Mouse (Mus musculus) hindbrain, embryonic 15.5 days (tissue): ENCODE results near the gene Nos1. TPM values are rescaled to one million over a fixed set of nuclear protein-coding genes. Genes with fewer than 3 reads are reported as not detected.

Experiments used
- ATAC-seq: fragments of 200-750 bp; cut with Nextera tagmentation; 2 replicates; pipeline ENCODE4 v1.8.0; 2017; ENCODE audit warnings: low read depth, moderate number of reproducible peaks, moderate TSS enrichment; ENCODE audit not compliant: low FRiP score
- H3K27ac ChIP-seq: fragments of 300-500 bp; sonication (generic); replicated peaks from 2 replicates; pipeline ENCODE4 v1.5.1; 2015; ENCODE audit warnings: mild to moderate bottlenecking, inconsistent platforms
- H3K27me3 ChIP-seq: fragments of 300-500 bp; sonication (generic); 2 replicates; pipeline ENCODE4 v1.6.1; 2015; ENCODE audit warnings: control low read depth, inconsistent platforms
- H3K36me3 ChIP-seq: fragments of 300-500 bp; sonication (generic); 2 replicates; pipeline ENCODE4 v1.6.1; 2015; ENCODE audit warnings: control low read depth, inconsistent platforms
- H3K4me1 ChIP-seq: fragments of 300-500 bp; sonication (generic); replicated peaks from 2 replicates; pipeline ENCODE4 v1.6.1; 2015; ENCODE audit warnings: control low read depth, inconsistent platforms
- H3K4me2 ChIP-seq: fragments of 300-500 bp; sonication (generic); 2 replicates; pipeline ENCODE4 v1.6.1; 2015; ENCODE audit warnings: moderate library complexity, mild to moderate bottlenecking, inconsistent platforms
- H3K4me3 ChIP-seq: fragments of 300-500 bp; sonication (generic); 2 replicates; pipeline ENCODE4 v1.5.1; 2015; ENCODE audit warnings: mild to moderate bottlenecking, inconsistent platforms
- H3K9ac ChIP-seq: fragments of 300-500 bp; sonication (generic); 2 replicates; pipeline ENCODE4 v1.6.1; 2015; ENCODE audit warnings: inconsistent platforms
- H3K9me3 ChIP-seq: fragments of 300-500 bp; sonication (generic); 2 replicates; pipeline ENCODE4 v1.6.1; 2016; ENCODE audit warnings: control low read depth, inconsistent platforms
- WGBS: fragments of 180-500 bp; shearing (Covaris S2); methylation state at CpG from one replicate; pipeline ENCODE4 v1.1.7; 2015; 5-methylcytosine and 5-hydroxymethylcytosine counted together
- polyA plus RNA-seq: library from polyadenylated mRNA; unstranded; fragments of >200 nt; fragmentation: Nextera tagmentation; extraction: Ambion mirVana; gene quantifications from 2 replicates; pipeline ENCODE4 v1.2.1, GENCODE M21; 2015

Nos1 gene
- polyA plus RNA-seq, 1 experiment from 2014 or later, result 2.6 TPM

DNA sequence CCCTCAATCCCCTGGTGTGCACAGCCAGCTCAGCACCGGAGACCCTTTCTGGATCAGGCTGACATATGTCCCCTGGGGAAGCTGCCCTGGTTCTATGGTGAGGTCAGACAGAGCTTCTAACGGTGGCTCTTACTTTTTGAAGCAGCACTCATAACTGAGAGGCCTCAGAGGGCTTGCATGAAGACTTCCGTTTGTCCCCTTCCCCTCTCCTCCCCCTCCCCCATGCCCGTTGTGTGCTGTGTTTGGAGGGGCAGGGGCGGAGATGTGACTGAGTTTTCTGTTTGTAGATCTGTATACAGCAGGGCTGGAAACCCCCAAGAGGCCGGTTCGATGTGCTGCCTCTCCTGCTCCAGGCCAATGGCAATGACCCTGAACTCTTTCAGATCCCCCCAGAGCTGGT is 122.7 kb downstream of the Nos1 start:
- no peak overlapping the region for H3K9ac ChIP-seq
- no peaks in the 10 kb centered on the region for H3K9me3 ChIP-seq
- ATAC-seq, result no peak
- no peak overlapping the region for H3K27ac ChIP-seq
- no peak overlapping the region for H3K4me2 ChIP-seq
- H3K4me1 ChIP-seq, result peaks cover 11% of the 10 kb centered on the region
- no peak overlapping the region for H3K4me3 ChIP-seq
- WGBS, result 38% methylated on average over 7 of the region's 7 CpGs
- H3K27me3 ChIP-seq, result no peaks in the 10 kb centered on the region
- no peaks in the 10 kb centered on the region for H3K36me3 ChIP-seq

GRCm38 (mm10) chr5:117905728-117906127 is 124.9 kb downstream of the Nos1 start:
- Histone ChIP-seq H3K36me3 (no peaks in the 10 kb centered on the region), H3K9me3 (no peaks in the 10 kb centered on the region), H3K27ac (no peak overlapping the region), H3K4me3 (no peak overlapping the region), H3K9ac (no peak overlapping the region), H3K4me1 (peaks cover 10% of the 10 kb centered on the region), H3K27me3 (no peaks in the 10 kb centered on the region), H3K4me2 (no peak overlapping the region)
- no peak for ATAC-seq
- 92% methylated on average over 4 of the region's 4 CpGs for whole genome bisulfite sequencing

GRCm38 (mm10) chr5:117909524-117909923 is 128.7 kb downstream of the Nos1 start:
- Histone ChIP-seq H3K4me3 (no peak overlapping the region), H3K27ac (no peak overlapping the region), H3K36me3 (no peaks in the 10 kb centered on the region), H3K4me2 (no peak overlapping the region), H3K9me3 (no peaks in the 10 kb centered on the region), H3K9ac (no peak overlapping the region), H3K27me3 (no peaks in the 10 kb centered on the region), H3K4me1 (no peaks in the 10 kb centered on the region)
- 86% methylated on average over 4 of the region's 4 CpGs for WGBS
- ATAC-seq, result no peak

- H3K4me3 ChIP-seq, result no peak overlapping the region
- 95% methylated on average over 5 of the region's 5 CpGs for WGBS
- H3K9me3 ChIP-seq, result no peaks in the 10 kb centered on the region
- ATAC-seq, result no peak
- H3K9ac ChIP-seq, result no peak overlapping the region
- no peak overlapping the region for H3K27ac ChIP-seq
- no peaks in the 10 kb centered on the region for H3K4me1 ChIP-seq
- H3K27me3 ChIP-seq, result no peaks in the 10 kb centered on the region
- H3K36me3 ChIP-seq, result no peaks in the 10 kb centered on the region
- H3K4me2 ChIP-seq, result no peak overlapping the region
Observed at GRCm38 (mm10) chr5:117916349-117916748, 135.5 kb downstream of the Nos1 start.

DNA sequence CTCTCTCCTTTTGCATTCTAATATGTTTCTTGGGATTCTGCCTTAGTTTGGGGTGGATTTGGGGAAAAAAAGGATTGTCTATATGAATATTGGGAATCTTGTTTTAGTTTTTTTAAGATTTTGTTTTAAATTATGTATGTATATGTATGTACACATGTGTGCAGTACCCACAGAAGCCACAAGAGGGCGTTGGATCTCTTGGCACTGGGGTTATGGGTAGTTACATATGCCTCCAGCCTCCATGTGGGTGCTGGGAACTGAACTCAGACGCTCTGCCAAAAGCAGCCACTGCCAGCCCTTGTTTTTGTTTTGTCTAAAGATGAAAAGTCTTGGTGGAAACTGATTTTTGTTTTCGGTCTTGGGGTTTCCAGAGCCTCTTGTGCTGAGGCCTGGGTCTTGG is 136.1 kb downstream of the Nos1 start:
- WGBS, result 61% methylated on average over 3 of the region's 3 CpGs
- no peaks in the 10 kb centered on the region for H3K4me1 ChIP-seq
- H3K9me3 ChIP-seq, result no peaks in the 10 kb centered on the region
- H3K4me3 ChIP-seq, result no peak overlapping the region
- H3K4me2 ChIP-seq, result no peak overlapping the region
- no peak overlapping the region for H3K9ac ChIP-seq
- H3K27ac ChIP-seq, result no peak overlapping the region
- no peaks in the 10 kb centered on the region for H3K27me3 ChIP-seq
- H3K36me3 ChIP-seq, result no peaks in the 10 kb centered on the region
- no peak for ATAC-seq

DNA sequence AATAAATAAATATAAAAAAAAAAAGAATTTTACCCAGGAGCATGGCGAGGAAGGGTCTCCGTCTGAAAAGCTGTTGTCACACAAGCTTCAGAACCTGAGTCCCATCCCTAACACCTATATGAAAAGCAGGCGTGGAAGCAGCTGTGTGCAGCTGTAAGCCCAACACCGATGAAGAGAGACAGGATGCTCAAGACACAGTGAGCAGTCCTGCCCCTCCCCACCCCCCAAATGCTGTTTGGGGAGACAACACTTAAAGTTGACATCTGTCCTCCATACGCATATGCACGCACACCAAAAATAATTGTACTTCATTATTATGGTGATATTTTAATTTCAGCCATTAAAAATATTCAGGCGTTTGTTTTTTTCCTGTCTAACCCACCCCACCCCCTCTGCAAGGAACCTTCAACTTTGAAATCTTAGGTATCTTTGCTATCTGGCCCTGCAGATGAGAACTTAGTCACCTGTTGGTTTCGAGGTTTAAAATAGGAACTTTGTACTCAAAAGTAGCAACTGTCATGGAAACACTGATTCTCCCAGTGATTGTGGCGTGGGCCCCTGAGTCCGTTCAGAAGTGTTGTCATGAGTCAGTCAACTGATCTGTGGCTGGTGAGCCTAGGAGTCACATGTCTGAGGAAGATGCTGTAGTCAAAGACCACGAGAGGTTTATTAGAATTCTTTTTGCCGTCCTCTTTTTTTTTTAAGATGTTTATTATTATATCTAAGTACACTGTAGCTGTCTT is 141.1 kb downstream of the Nos1 start:
- H3K4me3 ChIP-seq, result no peak overlapping the region
- H3K9me3 ChIP-seq, result no peaks in the 10 kb centered on the region
- no peak overlapping the region for H3K27ac ChIP-seq
- H3K27me3 ChIP-seq, result no peaks in the 10 kb centered on the region
- no peaks in the 10 kb centered on the region for H3K4me1 ChIP-seq
- H3K4me2 ChIP-seq, result no peak overlapping the region
- ATAC-seq, result no peak
- no peaks in the 10 kb centered on the region for H3K36me3 ChIP-seq
- H3K9ac ChIP-seq, result no peak overlapping the region
- 92% methylated on average over 12 of the region's 12 CpGs for WGBS

GRCm38 (mm10) chr5:117923688-117924087 is 142.9 kb downstream of the Nos1 start:
- H3K4me2 ChIP-seq, result no peak overlapping the region
- WGBS, result 41% methylated on average over 6 of the region's 6 CpGs
- ATAC-seq, result no peak
- H3K27me3 ChIP-seq, result no peaks in the 10 kb centered on the region
- no peak overlapping the region for H3K4me3 ChIP-seq
- H3K9ac ChIP-seq, result no peak overlapping the region
- no peaks in the 10 kb centered on the region for H3K36me3 ChIP-seq
- H3K9me3 ChIP-seq, result no peaks in the 10 kb centered on the region
- no peak overlapping the region for H3K27ac ChIP-seq
- no peaks in the 10 kb centered on the region for H3K4me1 ChIP-seq

DNA sequence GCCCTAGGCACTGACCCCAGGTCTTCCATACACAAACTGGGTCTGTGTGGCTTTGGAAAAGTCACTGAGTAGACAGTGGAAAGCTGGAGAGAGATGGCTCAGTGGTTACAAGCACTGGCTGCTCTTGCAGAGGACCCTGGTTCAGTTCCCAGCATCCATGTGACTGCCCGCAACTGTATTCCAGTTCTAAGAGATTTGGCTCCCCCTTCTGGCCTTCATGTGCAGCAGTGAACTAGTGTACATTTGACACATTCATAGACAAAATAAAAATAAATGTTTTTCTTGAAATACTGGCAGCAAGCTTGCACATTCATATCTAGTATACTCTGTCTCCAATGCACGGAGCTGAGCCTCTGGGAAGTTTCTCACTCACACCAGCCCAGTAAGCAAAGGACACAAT is 147.7 kb downstream of the Nos1 start:
- H3K4me3 ChIP-seq, result no peak overlapping the region
- H3K9ac ChIP-seq, result no peak overlapping the region
- 94% methylated on average over 2 of the region's 2 CpGs for WGBS
- no peak for ATAC-seq
- H3K4me1 ChIP-seq, result no peaks in the 10 kb centered on the region
- no peak overlapping the region for H3K4me2 ChIP-seq
- no peaks in the 10 kb centered on the region for H3K36me3 ChIP-seq
- H3K27ac ChIP-seq, result no peak overlapping the region
- H3K27me3 ChIP-seq, result no peaks in the 10 kb centered on the region
- H3K9me3 ChIP-seq, result no peaks in the 10 kb centered on the region

DNA sequence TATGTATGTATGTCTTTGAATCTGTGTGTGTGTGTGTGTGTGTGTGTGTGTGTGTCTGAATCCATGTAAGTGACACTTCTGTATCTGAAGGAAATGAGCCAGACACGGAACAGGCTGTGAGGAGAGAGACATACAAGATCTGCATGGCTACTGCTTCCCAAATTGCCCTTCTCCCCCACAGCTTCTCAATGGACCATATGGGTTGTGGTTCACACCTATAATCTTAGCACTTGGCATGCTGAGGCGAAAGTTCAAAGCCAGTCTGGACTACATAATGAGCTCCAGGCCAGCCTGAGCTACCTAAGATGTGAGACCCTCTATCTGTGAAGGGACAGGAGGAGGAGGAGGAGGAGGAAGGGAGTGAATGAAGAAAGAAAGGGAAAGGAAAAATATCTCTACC is 151.4 kb downstream of the Nos1 start:
- no peaks in the 10 kb centered on the region for H3K27me3 ChIP-seq
- H3K9me3 ChIP-seq, result no peaks in the 10 kb centered on the region
- H3K27ac ChIP-seq, result no peak overlapping the region
- no peak overlapping the region for H3K9ac ChIP-seq
- H3K4me3 ChIP-seq, result no peak overlapping the region
- no peaks in the 10 kb centered on the region for H3K36me3 ChIP-seq
- no peak for ATAC-seq
- WGBS, result 77% methylated on average over 2 of the region's 2 CpGs
- no peak overlapping the region for H3K4me2 ChIP-seq
- no peaks in the 10 kb centered on the region for H3K4me1 ChIP-seq

DNA sequence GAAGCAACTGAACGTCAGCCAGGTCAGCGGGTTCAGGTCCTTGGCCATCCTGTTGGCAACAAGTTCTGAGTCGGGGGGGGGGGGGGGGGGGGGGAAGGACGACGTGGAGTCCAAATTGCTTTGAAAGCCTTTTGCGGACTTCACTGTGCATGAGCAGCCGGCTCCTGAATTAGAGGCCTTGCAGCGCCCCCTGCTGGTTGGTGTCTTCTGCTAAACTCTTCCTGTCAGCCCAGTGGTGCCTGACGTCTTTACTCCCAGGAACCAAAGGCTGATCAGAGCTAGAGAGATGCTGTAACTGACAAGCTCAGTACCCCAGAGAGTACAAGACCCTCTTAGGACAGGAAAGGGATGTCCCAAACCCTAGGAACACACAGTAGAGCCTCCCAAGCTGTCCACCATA is 152.0 kb downstream of the Nos1 start:
- no peak overlapping the region for H3K9ac ChIP-seq
- no peak overlapping the region for H3K4me3 ChIP-seq
- no peak overlapping the region for H3K4me2 ChIP-seq
- WGBS, result 2% methylated on average over 7 of the region's 9 CpGs
- H3K4me1 ChIP-seq, result no peaks in the 10 kb centered on the region
- H3K9me3 ChIP-seq, result no peaks in the 10 kb centered on the region
- H3K27ac ChIP-seq, result no peak overlapping the region
- no peaks in the 10 kb centered on the region for H3K36me3 ChIP-seq
- H3K27me3 ChIP-seq, result no peaks in the 10 kb centered on the region
- ATAC-seq, result no peak

DNA sequence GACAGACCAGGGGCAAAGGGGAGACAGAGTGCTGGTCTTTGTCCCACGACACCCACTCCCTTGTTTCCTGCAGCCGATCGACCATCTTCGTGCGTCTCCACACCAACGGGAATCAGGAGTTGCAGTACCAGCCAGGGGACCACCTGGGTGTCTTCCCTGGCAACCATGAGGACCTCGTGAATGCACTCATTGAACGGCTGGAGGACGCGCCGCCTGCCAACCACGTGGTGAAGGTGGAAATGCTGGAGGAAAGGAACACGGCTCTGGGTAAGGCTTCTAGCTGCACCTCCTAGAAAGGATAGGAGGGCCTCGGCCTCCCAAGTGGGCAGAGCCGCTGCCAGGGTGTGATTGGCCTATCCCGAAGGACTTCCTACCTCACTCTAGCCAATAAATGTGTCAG is 155.5 kb downstream of the Nos1 start:
- Histone ChIP-seq H3K4me3 (no peak overlapping the region), H3K9ac (no peak overlapping the region), H3K27ac (no peak overlapping the region), H3K4me1 (no peaks in the 10 kb centered on the region), H3K4me2 (no peak overlapping the region), H3K36me3 (no peaks in the 10 kb centered on the region), H3K27me3 (no peaks in the 10 kb centered on the region), H3K9me3 (no peaks in the 10 kb centered on the region)
- 69% methylated on average over 16 of the region's 16 CpGs for WGBS
- no peak for ATAC-seq

DNA sequence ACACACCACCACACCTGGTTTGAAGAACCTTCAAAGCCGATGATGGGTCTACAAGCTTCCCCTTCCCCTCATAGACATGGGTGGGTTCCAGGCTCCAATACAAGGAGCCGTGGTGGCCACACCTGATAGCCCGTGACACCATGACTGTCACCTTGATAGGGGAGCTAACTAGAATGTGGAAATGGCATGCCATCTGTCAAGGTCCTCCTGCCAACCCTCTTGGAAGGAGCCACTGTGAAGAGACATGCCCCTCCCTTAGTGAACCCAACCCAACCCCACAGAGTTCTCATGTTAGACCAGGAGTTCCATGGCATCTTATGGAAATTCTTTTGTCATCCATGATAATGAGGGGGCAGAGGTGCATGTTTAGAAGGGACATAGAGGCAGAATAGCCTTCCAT is 156.4 kb downstream of the Nos1 start:
- no peaks in the 10 kb centered on the region for H3K9me3 ChIP-seq
- 86% methylated on average over 3 of the region's 3 CpGs for WGBS
- no peak overlapping the region for H3K27ac ChIP-seq

GRCm38 (mm10) chr5:117938182-117938581 is 157.3 kb downstream of the Nos1 start:
- H3K36me3 ChIP-seq, result no peaks in the 10 kb centered on the region
- WGBS, result 20% methylated on average over 14 of the region's 14 CpGs
- H3K9me3 ChIP-seq, result no peaks in the 10 kb centered on the region
- peak overlapping the region; percentile 40 for H3K4me2 ChIP-seq
- H3K27ac ChIP-seq, result no peak overlapping the region
- no peaks in the 10 kb centered on the region for H3K4me1 ChIP-seq
- no peak overlapping the region for H3K4me3 ChIP-seq
- no peak for ATAC-seq
- H3K9ac ChIP-seq, result no peak overlapping the region
- no peaks in the 10 kb centered on the region for H3K27me3 ChIP-seq

More for the DNA sequence above, 156.4 kb downstream of the Nos1 start:
- no peak overlapping the region for H3K4me3 ChIP-seq
- no peaks in the 10 kb centered on the region for H3K36me3 ChIP-seq
- H3K4me1 ChIP-seq, result no peaks in the 10 kb centered on the region
- ATAC-seq, result no peak
- no peak overlapping the region for H3K9ac ChIP-seq
- no peaks in the 10 kb centered on the region for H3K27me3 ChIP-seq
- H3K4me2 ChIP-seq, result no peak overlapping the region
